Mouse (Mus musculus) liver, postnatal 0 days (tissue): Measurements from ENCODE around the gene Rgl1. TPM values are rescaled to one million over a fixed set of nuclear protein-coding genes. Genes with fewer than 3 reads are reported as not detected.

Source experiments
- ATAC-seq: fragments of 200-750 bp; cut with Nextera tagmentation; 2 replicates; pipeline ENCODE4 v1.8.0; 2017; ENCODE audit warnings: mild to moderate bottlenecking, moderate library complexity
- DNase-seq: peaks from one replicate; pipeline ENCODE4 v3.0.0-alpha.2; 2016
- H3K27ac ChIP-seq: fragments of 300-500 bp; sonication (generic); 2 replicates; pipeline ENCODE4 v1.5.1; 2014; ENCODE audit warnings: antibody characterized with exemption, moderate library complexity, mild to moderate bottlenecking, low read depth
- H3K27me3 ChIP-seq: fragments of 300-500 bp; sonication (generic); 2 replicates; pipeline ENCODE4 v1.6.1; 2014; ENCODE audit warnings: low read length, control low read depth, mixed read lengths; ENCODE audit not compliant: insufficient read depth
- H3K36me3 ChIP-seq: fragments of 300-500 bp; sonication (generic); replicated peaks from 2 replicates; pipeline ENCODE4 v1.6.1; 2014; ENCODE audit warnings: mild to moderate bottlenecking, control low read depth, low read length, moderate library complexity, mixed read lengths; ENCODE audit not compliant: insufficient read depth
- H3K4me1 ChIP-seq: fragments of 300-500 bp; sonication (generic); 2 replicates; pipeline ENCODE4 v1.6.1; 2014; ENCODE audit warnings: antibody characterized with exemption, mild to moderate bottlenecking, control low read depth; ENCODE audit not compliant: insufficient read depth
- H3K4me2 ChIP-seq: fragments of 300-500 bp; sonication (generic); 2 replicates; pipeline ENCODE4 v1.6.1; 2014; ENCODE audit warnings: low read depth, mild to moderate bottlenecking, low read length, moderate library complexity, mixed read lengths
- H3K4me3 ChIP-seq: fragments of 300-500 bp; sonication (generic); 2 replicates; pipeline ENCODE4 v1.5.1; 2014; ENCODE audit warnings: low read depth, low read length
- H3K9ac ChIP-seq: fragments of 300-500 bp; sonication (generic); replicated peaks from 2 replicates; pipeline ENCODE4 v1.6.1; 2014; ENCODE audit warnings: mild to moderate bottlenecking, moderate library complexity
- H3K9me3 ChIP-seq: fragments of 300-500 bp; sonication (generic); 2 replicates; pipeline ENCODE4 v1.6.1; 2016; ENCODE audit warnings: mild to moderate bottlenecking, control low read depth, low read length, mixed read lengths
- CTCF ChIP-seq: sonication (generic); IDR thresholded peaks from 2 replicates; pipeline ENCODE4 v1.5.1; 2016; ENCODE audit warnings: antibody characterized with exemption, low read depth
- EP300 ChIP-seq: IDR thresholded peaks from 2 replicates; pipeline ENCODE4 v1.6.1; 2016; ENCODE audit warnings: antibody characterized with exemption, low read depth, mild to moderate bottlenecking
- WGBS: fragments of 180-500 bp; shearing (Covaris S2); extraction: QIAGEN DNeasy Blood & Tissue Kit; methylation state at CpG from one replicate; pipeline ENCODE4 v1.1.7; 2014; ENCODE audit not compliant: insufficient replicate concordance; 5-methylcytosine and 5-hydroxymethylcytosine counted together
- polyA plus RNA-seq: library from polyadenylated mRNA; unstranded; fragments of >200 nt; fragmentation: Nextera tagmentation; extraction: Ambion mirVana; gene quantifications from 2 replicates; pipeline ENCODE4 v1.2.1, GENCODE M21; 2015

The Rgl1 gene
- polyA plus RNA-seq, 1 experiment from 2014 or later, result 16.2 TPM

DNA sequence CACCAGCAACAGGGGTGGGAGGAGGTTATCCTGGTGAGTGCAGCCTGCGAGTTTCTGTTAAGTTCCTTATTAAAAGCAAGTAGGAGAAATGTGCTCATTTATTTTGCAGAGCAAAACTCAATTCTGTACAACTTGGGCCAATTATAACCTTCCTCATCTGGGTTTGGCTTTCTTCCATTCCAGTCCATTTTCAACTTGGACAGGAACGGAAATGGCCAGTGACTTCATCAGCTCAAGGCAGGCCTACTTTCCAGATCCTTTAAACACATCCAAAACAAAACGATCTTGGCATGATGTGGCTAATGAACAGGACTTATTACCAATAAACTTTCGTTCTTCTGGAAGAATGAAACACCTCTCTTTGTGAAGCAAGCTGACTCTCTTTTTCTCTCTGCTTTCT, 290.0 kb downstream of the Rgl1 start:
- Histone ChIP-seq H3K9me3 (no peaks in the 10 kb centered on the region), H3K9ac (no peak overlapping the region), H3K27me3 (no peaks in the 10 kb centered on the region), H3K4me2 (no peak overlapping the region), H3K4me1 (no peaks in the 10 kb centered on the region), H3K4me3 (no peak overlapping the region), H3K27ac (no peak overlapping the region), H3K36me3 (no peaks in the 10 kb centered on the region)
- ATAC-seq, result no peak
- DNase-seq, result no peak
- TF ChIP-seq EP300 (no peak), CTCF (no peak)
- 67% methylated on average over 4 of the region's 4 CpGs for WGBS

DNA sequence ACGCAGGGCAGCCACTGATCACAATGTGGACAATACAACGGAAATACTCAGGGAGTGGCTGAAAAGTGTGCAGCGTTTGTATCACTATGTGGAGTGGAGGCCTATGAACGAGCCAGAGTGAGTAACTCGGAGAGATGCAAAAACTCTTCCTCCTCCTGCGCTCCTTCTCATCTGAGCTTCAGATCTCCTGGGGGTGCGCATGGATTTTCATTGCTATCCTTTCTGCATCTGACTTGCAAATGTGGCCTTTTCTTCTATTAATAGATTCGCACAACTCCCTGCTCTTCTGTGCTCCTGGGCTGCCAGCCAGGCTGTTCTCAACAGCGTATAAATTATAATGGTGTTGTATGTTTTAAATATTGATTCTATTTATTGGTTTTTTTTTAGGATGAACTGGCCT, 297.7 kb downstream of the Rgl1 start:
- DNase-seq (no peak), ATAC-seq (no peak)
- no peaks in the 10 kb centered on the region for H3K27me3 ChIP-seq
- no peak overlapping the region for H3K4me3 ChIP-seq
- H3K36me3 ChIP-seq, result no peaks in the 10 kb centered on the region
- H3K9ac ChIP-seq, result no peak overlapping the region
- TF ChIP-seq CTCF, result no peak
- TF ChIP-seq EP300, result no peak
- H3K9me3 ChIP-seq, result no peaks in the 10 kb centered on the region
- H3K4me1 ChIP-seq, result no peaks in the 10 kb centered on the region
- H3K27ac ChIP-seq, result no peak overlapping the region
- H3K4me2 ChIP-seq, result no peak overlapping the region
- 82% methylated on average over 9 of the region's 9 CpGs for WGBS

Other genes starting within 250 kb of the Rgl1 start
- not detected in 2 replicates for gene Apobec4, start 15.8 kb downstream of the Rgl1 start, polyA plus RNA-seq
- 157 and 162 TPM in 2 replicates for gene Arpc5, start 191 bp upstream of the Rgl1 start, polyA plus RNA-seq
- 12.5 and 13.8 TPM in 2 replicates for gene Ncf2, start 33.8 kb upstream of the Rgl1 start, polyA plus RNA-seq
- gene Smg7, start 136.3 kb upstream of the Rgl1 start, polyA plus RNA-seq, result 6.1 and 6.6 TPM in 2 replicates
- 0.06 and 0.09 TPM in 2 replicates for gene Nmnat2, start 188.6 kb upstream of the Rgl1 start, polyA plus RNA-seq